Mouse (Mus musculus) monocyte, adult 5-6 weeks (primary cell): ENCODE measurements around the gene Kdr. TPM values are rescaled to one million over a fixed set of nuclear protein-coding genes. Genes with fewer than 3 reads are reported as not detected.

Experiments used
- ATAC-seq: fragments of 153-309, 156-312 bp; replicated peaks from 2 replicates; pipeline ENCODE4 v1.8.0; 2017; ENCODE audit warnings: mild to moderate bottlenecking; ENCODE audit not compliant: low TSS enrichment, insufficient number of reproducible peaks, severe bottlenecking, poor library complexity, low FRiP score
- total RNA-seq: library from RNA; stranded (forward); fragments of 200-1000, 200-491, 200-594 nt; gene quantifications from 3 replicates; pipeline ENCODE4 v1.2.3, GENCODE M21; 2017

Kdr gene
- total RNA-seq, result not detected in 3 replicates

GRCm38 (mm10) chr5:75978374-75979100 lies at the start of gene Kdr:
Kdr (minus strand) TSS chr5:75978458.
- ATAC-seq, result no peak

- no peak for ATAC-seq
These were observed 48.5 kb upstream of the Kdr start for GRCm38 (mm10) chr5:76026805-76027204.

GRCm38 (mm10) chr5:76025996-76026665 lies 47.9 kb upstream of the Kdr start:
- ATAC-seq, result no peak

GRCm38 (mm10) chr5:76023011-76023773 lies 44.9 kb upstream of the Kdr start:
- no peak for ATAC-seq

GRCm38 (mm10) chr5:76022436-76022835 lies 44.2 kb upstream of the Kdr start:
- ATAC-seq, result no peak

GRCm38 (mm10) chr5:76018321-76018720 lies 40.1 kb upstream of the Kdr start:
- ATAC-seq, result no peak

- no peak for ATAC-seq
These were observed 37.8 kb upstream of the Kdr start for GRCm38 (mm10) chr5:76016086-76016485.

- ATAC-seq, result no peak
These were observed 35.7 kb upstream of the Kdr start for GRCm38 (mm10) chr5:76013881-76014431.

GRCm38 (mm10) chr5:76006403-76006802 lies 28.1 kb upstream of the Kdr start:
- ATAC-seq, result no peak

GRCm38 (mm10) chr5:75990212-75990611 lies 12.0 kb upstream of the Kdr start:
- no peak for ATAC-seq

- no peak for ATAC-seq
These were observed 9.3 kb upstream of the Kdr start for GRCm38 (mm10) chr5:75987530-75987929.

- no peak; the same call in 1 of the 2 replicates for ATAC-seq
These were observed 2.5 kb upstream of the Kdr start for GRCm38 (mm10) chr5:75980521-75981311.

- no peak for ATAC-seq
These were observed 850 bp upstream of the Kdr start for GRCm38 (mm10) chr5:75979108-75979507.

GRCm38 (mm10) chr5:75977441-75978373 lies 551 bp downstream of the Kdr start:
- ATAC-seq, result no peak

- ATAC-seq, result no peak
These were observed 1.6 kb downstream of the Kdr start for GRCm38 (mm10) chr5:75976696-75977095.

- no peak for ATAC-seq
These were observed 2.9 kb downstream of the Kdr start for GRCm38 (mm10) chr5:75975398-75975797.

GRCm38 (mm10) chr5:75974543-75975130 lies 3.6 kb downstream of the Kdr start:
- no peak for ATAC-seq
